Mouse (Mus musculus) heart, postnatal 36 days (tissue): ENCODE data around the gene Med13l. TPM values are rescaled to one million over a fixed set of nuclear protein-coding genes. Genes with fewer than 3 reads are reported as not detected.
"Not testable (repeated sequence)": the region's sequence is repeated elsewhere in the genome, so short reads cannot be mapped to it uniquely, and the experiment has no call there.

Source experiments
- DNase-seq, 2 experiments: peaks; one replicate each; pipeline ENCODE4 v3.0.0; 2021 to 2022
- intact Hi-C: fragments of 180-260 bp; cut with DNase I; formaldehyde crosslinking; loops from one replicate; pipeline ENCODE4 v1.15.1; 2025
- total RNA-seq, 2 experiments: library from RNA; stranded (reverse); gene quantifications; 2 replicates each; pipeline ENCODE4 v1.2.3; 2021

Gene Med13l
- total RNA-seq, 2 experiments from 2014 or later, result 29.7 to 32.2 TPM

DNA sequence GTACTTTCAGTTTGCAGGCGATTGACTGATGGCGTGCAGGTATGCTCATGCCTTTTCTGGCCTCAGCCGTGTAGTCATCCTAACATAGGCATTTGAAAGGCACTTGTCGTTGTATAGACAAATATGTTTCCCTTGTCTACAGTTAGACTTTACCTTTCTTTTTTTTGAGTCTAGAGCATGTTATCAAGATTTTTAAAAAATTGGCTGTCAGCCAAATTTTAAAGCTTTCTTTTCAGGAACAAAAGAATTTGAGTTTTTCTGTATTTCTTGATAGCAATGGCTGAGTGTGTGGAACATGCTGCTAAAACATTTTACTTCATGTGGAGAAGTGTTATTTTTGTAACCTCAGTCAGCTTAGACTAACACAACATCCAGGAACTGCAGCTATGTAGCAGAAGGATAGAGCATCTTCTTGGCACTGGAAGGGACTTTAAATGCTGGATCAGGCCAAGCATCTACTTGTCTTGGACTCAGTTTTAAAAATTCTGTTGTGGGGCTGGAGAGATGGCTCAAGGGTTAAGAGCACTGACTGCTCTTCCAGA lies 89.6 kb downstream of the Med13l start:
- intact Hi-C loops, result no loop called here
- no peak for DNase-seq

DNA sequence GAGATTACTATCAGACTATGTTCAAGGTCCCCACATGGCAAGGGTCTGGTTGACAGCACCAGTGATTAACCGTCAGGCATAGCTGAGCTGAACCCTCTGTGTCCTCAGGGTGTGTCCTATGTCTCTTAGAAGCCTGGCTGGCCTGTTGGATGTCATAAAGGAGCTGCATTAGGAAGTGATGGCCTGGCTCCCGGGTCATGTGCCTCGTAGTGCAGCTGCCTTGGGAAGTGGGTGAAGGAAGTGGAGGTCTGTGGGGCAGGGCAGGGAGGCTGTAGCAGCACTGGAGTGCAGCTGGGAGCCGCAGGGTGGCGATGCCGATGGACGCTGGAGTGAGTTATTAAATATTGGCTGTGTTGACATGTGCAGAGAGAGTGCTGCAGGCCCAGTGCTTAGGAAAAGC lies 90.3 kb downstream of the Med13l start:
- no peak for DNase-seq
- intact Hi-C loops, result no loop called here

DNA sequence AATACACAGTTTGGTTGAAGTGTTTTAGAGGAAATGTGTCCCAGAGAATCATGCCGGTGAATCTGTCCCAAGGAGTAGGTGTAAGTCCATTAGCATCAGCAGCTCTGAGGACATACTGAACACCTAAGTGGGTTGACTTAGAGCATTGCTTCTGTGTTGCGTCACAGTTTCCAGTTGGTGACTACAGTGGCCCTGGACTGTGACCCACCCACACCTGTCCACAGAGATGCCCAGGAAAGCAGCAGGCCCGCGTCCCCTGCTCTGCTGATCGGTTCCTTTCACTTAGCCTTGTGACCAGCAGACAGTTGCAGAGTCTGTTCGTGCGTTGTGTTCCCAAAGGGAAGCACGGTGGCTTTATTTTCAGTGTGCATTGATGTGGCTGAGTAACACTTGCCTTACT lies 92.1 kb downstream of the Med13l start:
- intact Hi-C loops, result no loop called here
- DNase-seq, result no peak

DNA sequence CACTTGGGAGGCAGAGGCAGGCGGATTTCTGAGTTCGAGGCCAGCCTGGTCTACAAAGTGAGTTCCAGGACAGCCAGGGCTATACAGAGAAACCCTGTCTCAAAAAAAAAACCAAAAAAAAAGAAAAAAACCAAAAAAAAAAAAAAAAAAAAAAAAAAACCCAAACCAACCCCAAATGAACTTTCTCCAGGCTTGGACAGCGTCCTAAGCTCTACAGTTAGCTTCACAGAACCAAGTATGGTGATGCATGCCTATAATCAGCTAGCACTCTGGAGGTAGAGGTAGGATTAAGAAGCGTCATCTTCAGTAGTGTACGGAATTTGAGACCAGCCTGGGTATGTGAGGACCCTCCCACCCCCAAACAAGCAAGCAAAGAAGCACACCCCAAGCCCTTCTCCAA lies 92.6 kb downstream of the Med13l start:
- DNase-seq, intact Hi-C loops: not testable (repeated sequence)

DNA sequence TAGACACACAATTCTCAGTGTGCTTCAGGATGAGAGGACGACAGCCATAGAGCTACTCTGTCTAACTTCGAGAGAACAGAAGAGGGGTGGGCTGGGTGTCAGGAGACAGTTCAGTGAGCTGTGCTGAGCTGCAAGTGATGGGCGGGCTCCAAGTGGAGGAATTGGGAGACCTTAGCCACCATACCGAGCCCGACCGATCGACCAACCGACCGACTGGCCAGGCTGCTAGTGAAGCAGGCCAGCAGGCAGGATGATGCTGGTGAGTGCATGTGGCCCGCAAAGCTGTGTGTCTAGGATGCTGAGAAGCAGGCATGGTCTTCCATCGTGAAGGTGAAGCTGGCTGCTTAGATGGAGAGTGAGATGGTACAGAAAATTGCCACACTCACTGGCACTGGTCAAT lies 94.1 kb downstream of the Med13l start:
- no peak for DNase-seq
- intact Hi-C loops, result loop anchor here (2.0 kb wide), 1 partner anchor 386 kb away; no protein-coding TSS in a partner anchor

DNA sequence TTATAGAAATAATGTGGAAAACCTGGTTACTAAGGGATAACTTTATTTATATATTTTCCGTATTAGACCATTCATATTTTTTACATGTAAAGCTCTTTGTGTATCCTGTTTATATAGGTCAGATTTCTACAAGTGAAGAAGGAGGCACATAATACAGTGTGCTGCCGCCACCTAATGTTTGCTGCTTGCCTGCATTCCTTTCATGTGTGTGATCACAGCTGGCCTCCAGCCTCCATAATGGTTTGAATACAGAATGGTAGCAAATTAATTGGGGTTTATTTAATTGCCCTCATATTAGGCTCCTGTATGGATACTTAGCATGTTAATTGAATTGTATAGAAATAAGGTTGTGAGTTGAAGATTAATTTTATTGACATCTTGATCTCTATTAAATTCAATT lies 94.5 kb downstream of the Med13l start:
- intact Hi-C loops, result loop anchor here (1.0 to 2.0 kb wide), 3 partner anchors 60 to 386 kb away; no protein-coding TSS in a partner anchor
- peak in 1 of 2 experiments; percentile 44 for DNase-seq

DNA sequence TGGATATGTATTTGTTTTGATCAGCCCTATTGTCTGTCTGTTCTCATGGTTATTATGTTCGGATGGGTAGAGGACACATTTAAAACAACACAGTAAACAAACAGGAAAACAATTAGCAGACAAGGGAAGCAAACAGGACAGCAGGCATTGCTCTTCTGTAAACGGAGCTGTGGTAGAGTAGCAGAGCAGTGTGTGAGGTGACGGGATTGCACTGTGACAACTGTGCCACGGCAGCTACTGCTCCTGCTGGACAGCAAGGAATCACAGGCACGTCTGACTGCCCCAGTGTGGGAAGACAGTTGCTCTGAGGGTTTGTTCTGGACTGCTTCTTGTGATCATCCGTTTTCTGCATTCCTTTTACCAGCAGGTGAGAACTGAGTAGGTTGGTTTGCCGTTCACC lies 94.9 kb downstream of the Med13l start:
- intact Hi-C loops, result loop anchor here (1.0 to 2.0 kb wide), 3 partner anchors 60 to 387 kb away; no protein-coding TSS in a partner anchor
- DNase-seq, result no peak

DNA sequence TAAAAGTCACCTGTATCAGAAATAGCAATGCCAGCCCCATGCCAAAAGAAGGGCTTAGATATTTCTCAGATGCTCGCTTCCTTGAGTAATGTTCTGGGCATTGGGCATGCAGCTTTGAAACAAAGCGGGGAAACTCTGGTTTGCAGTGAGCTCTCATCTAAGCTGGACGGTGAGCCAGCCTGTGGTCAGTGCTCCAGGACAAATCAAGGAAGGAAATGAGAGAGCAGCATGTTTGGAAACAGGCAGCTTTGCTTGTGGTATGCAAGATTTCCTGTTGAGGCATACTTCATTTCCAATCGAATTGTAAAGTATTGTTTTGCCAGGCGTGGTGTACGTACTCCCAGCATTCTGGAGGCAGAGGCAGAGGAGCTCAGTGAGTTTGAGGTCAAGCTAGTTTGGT lies 95.5 kb downstream of the Med13l start:
- no peak for DNase-seq
- intact Hi-C loops, result loop anchor here (1.0 to 2.0 kb wide), 3 partner anchors 61 to 387 kb away; no protein-coding TSS in a partner anchor

DNA sequence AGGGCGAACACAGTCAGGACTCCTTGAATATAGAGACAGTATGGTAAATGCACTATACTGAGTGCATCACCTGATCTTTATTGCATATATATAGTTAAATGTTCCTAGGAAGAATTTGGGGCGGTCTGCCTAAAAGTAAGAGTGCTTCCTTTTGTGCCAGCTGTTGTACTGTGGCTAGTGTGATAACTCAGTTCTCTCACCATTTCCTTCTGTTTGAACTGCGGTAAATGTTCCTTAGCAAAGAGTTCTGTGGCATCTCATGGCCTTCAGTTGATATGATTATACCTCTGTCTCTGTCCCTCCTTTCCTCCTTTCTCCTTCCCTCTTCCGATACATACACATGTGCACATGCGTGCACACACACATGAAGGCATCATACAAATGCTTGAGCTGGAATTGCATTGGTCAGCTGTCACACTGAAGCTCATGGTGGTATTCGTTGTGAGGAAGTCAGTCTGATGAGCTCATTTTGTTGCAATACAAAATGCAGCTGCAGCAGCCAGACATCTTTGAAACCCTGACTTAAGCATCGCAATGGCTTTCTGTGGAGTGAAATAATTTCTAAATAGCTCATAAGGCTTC lies 97.9 kb downstream of the Med13l start:
- no peak for DNase-seq
- intact Hi-C loops, result no loop called here

DNA sequence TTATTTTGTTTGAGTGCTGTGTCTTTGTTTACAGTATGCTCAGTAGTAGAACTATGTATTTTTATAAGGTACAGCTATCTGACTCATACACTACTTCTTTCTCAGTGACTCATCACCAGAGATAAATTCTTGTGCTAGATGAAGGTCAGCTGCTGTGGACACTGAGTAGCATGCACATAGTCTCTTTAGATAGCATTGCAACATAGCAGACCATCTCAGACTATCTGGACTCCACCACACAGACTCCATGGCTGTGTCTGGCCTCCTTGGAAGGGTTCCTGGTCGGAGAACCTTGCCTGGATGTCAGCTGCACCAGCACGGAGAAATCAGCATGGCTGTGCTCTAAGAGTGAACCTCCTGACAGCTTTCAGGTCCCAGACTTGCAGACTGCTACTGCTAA lies 99.2 kb downstream of the Med13l start:
- peak in 1 of 2 experiments; percentile 56 for DNase-seq
- intact Hi-C loops, result no loop called here

DNA sequence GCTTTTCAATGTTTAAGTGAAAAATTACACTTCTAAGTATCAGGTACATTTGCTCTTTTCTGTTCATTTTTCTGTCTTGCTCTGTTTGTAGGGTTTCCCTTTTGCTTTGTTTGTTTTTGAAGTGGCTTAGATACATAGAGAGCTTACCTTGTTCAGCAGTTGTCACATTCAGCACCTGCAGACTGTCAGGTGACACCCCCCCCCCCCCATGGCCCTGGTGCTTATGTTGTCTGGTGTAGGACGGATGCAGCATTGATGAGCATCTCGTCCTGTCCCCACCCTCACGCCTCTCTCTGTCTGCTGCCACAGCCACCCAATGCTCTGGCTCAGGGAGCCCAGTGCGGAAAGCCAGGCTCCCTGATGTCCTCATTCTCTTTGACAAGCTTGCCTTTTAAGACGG lies 101.3 kb downstream of the Med13l start:
- no peak for DNase-seq
- intact Hi-C loops, result no loop called here

DNA sequence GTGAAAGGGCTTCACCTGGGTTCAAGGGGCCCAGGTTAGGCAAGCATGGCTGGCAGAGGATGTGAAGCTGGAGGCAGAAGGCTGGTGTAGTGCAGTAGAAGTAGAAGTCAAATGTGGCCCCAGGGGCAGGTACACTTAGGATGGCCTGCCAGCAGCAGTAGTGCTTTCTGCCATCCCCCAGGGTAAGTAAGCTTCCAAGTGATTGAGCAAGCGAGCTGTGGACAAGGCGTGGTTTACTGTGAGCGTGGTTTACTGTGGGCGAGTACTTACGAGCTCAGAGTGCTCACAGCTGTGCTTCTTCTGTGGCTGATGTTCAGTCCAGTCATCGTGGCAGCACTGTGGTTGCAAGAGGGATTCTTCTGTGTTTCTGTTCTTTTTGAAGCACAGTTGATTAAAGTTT lies 103.5 kb downstream of the Med13l start:
- intact Hi-C loops, result no loop called here
- peak; percentile 49 to 62 for DNase-seq

DNA sequence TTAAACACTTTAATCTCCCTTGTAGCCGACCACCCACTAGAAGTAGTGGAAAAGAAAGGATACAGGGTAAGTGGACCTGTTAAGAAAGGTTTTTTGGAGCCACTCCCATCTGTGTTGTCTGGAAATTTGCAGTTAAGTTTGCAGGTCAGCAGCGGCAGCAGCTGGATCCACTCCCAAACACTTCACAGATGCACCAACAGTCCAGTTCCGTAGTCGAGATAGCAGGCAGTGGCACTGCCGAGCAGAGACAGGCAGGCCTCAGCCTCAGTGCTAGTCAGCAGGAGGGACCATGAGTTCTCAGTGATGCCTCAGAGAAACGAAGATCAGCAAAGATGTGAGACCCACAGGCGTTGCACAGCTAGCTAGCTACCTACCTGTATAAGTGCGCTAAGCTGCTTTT lies 104.5 kb downstream of the Med13l start:
- intact Hi-C loops, result no loop called here
- no peak for DNase-seq

DNA sequence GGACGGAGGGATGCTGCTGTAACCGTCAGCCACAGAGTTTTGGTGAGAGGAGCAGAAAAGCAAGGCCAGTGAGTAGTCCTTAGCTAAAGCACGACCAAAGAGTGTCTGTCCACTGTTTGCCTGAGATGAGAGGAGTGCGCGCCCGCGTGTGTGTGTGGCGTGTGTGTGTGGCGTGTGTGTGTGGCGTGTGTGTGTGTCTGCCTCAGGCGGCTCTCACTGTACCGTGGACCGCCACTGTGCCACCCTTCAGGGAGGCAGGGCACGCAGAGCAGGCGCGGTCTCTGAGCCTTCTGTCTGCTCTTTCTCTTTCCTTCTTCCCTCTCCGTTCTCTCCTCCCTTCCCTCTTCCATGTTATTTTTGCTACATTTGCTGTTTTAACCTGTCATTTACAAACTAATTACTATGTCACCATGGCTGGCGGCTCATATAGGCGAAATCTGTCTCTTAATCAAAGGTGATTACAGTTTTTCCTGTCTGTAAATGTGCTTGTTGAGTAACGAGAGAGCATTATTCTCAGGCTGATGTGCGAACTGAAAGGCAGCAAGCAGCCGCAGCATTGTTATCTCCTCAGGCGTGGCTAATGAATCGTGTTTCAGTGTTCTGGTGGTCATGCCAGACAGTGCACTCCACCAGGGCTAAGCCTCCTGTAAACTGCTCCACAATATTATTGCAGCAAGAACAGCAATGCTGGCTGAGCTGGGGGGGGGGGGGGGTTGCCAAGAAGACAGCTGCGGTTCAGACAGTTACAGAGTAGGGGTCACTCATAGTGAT lies 106.1 kb downstream of the Med13l start:
- no peak for DNase-seq
- intact Hi-C loops, result no loop called here

DNA sequence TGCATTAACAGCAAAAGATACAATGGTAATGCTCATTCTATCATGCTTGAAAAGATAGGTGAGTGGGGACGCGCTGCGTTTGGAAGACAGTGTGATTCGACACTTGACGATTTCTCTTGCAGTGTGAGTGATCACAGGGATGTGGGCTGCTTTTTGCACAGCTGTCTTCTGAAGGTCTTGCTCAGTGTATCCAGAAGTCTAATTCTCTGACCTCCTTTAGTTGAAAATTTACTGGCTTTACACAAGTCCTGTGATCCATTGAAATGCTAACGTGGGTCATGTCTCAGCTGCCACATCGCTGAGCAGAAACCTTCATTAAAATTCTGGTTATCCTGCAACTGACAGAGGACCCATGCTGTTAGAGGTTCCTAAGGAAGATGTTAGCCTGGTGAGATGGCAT lies 107.4 kb downstream of the Med13l start:
- intact Hi-C loops, result no loop called here
- DNase-seq, result no peak

DNA sequence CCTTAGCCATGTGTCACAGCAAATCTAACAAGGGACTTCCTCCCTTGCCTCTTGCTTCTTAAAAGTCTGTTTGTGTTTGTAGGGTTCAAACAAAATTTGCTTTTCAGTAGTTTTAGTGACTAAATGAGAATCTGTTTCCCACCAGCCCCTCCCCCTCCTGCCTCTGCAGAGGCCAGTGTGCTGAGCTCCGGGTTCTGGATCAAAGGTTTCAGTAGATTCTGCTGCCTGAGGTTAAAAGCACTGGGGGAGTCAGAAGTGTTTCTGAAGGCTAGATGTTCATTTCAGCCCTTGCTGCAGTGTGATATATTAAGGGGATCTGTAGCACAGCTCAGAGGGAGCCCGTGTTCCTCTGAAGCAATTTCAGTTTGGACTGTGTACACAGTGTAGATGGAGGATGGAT lies 108.5 kb downstream of the Med13l start:
- no peak for DNase-seq
- intact Hi-C loops, result no loop called here

DNA sequence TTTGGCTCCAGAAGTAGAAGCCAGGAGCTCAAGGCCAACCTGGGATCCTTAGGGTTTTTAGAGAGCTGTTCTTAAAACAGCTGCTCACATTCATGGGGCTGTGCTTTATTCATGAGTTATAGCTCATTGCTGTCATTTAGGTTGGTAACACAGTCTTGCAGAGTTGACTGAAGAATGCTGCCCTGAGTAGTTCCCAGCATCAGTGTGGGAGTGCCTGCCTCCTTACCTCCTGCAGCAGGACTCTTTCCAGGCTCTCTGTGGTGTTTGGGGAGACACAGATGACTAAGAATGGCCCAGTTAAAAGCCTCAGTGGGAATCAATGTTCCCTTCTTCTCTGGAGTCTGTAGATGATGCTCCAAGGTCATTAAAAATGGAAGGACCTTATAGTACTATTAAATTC lies 111.6 kb downstream of the Med13l start:
- intact Hi-C loops, result no loop called here
- DNase-seq, result no peak

DNA sequence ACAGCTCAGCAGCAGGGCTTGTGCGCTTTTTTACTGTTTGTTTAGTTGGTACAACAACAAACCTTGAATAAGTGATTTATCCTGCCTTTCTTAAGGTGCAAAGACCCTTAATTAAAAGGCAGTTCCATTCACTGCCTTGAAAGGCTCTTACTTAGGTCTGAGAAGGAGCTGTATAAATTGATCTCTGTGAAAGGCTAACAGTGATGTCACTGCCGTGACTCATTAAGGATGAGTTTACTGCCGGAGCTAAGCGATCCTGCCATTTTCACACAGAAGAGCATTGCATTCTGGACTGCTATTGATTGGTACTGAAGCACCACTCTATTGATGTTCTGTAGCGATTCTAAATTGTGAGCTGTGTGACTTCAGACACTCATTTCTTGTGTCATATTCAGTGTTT lies 113.4 kb downstream of the Med13l start:
- no peak for DNase-seq
- intact Hi-C loops, result no loop called here

DNA sequence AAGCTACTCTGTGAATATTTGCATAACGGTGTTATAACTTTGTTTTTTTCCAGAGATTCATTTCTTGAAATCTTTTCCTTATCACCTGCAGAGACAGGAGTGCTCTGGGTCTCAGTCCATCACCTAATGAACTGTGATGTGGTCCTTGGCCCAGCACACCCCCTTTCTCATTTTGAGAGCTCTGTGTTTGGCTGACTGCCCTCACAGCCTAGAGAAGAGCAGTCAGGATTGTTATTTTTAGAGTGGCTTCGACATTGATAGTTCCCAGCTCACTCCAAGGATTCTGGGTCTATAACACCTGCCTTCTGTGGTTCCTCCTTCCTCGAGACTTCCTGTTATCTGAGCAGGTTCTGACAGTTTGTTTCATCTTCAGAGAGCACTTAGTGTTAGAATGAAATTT lies 113.8 kb downstream of the Med13l start:
- intact Hi-C loops, result no loop called here
- DNase-seq, result peak in 1 of 2 experiments; percentile 45

DNA sequence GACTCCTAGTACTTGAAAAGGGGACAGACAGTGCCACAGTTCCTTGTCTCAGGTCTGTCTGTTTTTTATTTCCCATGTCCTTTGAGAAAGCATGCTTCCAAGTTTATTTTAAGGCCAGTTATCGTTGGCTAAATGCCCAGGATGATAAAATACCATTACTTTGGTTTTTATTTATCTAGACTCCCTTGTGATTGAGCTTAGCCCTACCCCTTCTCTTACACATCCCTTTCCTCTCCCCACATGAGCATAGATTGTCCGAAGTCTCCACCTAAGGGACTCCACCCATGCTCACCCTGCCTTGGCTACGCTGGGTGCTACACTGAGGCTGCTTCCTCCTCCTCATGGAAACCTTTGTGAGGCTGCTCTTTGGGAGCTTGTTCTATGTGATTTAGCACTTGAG lies 115.2 kb downstream of the Med13l start:
- DNase-seq, result no peak
- intact Hi-C loops, result no loop called here

DNA sequence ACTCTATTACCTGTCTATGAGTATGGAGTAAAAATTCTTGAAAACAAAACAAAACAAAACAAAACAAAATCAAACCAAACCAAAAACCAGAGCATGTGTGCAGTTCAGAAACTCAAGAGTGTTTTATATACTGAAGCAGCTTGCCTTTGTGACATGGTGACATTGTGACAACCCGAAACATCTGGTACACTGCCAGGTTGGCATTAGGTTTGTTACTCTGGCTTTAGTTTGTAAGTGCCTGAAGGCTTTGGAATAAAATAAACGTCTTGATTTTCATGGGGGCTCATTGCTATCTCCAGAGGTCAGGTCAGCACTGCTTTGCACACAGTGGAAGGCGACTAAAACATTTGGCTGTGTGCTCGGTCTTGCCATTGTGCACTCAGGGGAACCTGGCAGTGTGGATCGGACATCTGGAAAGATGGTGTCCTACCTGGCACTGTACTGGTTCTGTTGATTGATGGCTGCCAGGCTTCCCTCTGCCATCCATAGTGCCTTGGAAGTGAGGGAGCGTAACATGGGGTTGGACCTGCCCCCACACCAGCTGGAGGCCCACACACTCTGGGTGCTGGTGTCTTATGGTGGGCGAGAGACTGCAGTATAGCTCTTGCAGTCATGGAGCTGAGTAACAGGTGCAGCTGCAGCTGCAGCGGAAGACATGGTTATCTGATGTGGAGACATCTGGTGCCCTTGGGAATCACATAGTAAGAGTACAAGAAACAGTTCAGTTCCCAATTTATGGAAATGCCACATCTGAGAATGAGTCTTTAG lies 115.9 kb downstream of the Med13l start:
- DNase-seq, result no peak
- intact Hi-C loops, result no loop called here
